Mouse (Mus musculus) myocyte (in vitro differentiated cells): ENCODE data around the gene Dlg2.

Experiments
- CEBPB ChIP-seq: IDR thresholded peaks from 2 replicates; pipeline ENCODE4 v1.6.1; 2011; ENCODE audit warnings: mild to moderate bottlenecking, moderate library complexity; ENCODE audit not compliant: poor library complexity, insufficient read depth, severe bottlenecking
- E2F4 ChIP-seq: IDR thresholded peaks from one replicate; pipeline ENCODE4 v1.6.1; 2011; ENCODE audit warnings: mild to moderate bottlenecking, control low read depth, moderate library complexity; ENCODE audit not compliant: insufficient read depth
- MAX ChIP-seq: IDR thresholded peaks from one replicate; pipeline ENCODE4 v1.6.1; 2011; ENCODE audit warnings: low read depth, mild to moderate bottlenecking, control low read depth
- MYOG ChIP-seq, 3 experiments: IDR thresholded peaks; one replicate each; pipeline ENCODE4 v1.6.1; 2011; ENCODE audit warnings: control low read depth in 2 of 3, low read depth in 2 of 3, mild to moderate bottlenecking in 2 of 3; ENCODE audit not compliant: insufficient read length in 2 of 3, control insufficient read depth in 1 of 3, insufficient read depth in 1 of 3
- POLR2A ChIP-seq: IDR thresholded peaks from one replicate; pipeline ENCODE4 v1.6.1; 2011; ENCODE audit warnings: low read depth, mild to moderate bottlenecking, control low read depth, moderate library complexity; ENCODE audit not compliant: insufficient read length
- POLR2AphosphoS2 ChIP-seq: IDR thresholded peaks from one replicate; pipeline ENCODE4 v1.6.1; 2011; ENCODE audit warnings: low read depth, control low read depth; ENCODE audit not compliant: insufficient read length
- TCF12 ChIP-seq: IDR thresholded peaks from one replicate; pipeline ENCODE4 v1.6.1; 2011; ENCODE audit warnings: mild to moderate bottlenecking, control low read depth; ENCODE audit not compliant: poor library complexity, insufficient read depth, severe bottlenecking
- TCF3 ChIP-seq: IDR thresholded peaks from one replicate; pipeline ENCODE4 v1.6.1; 2011; ENCODE audit warnings: low read depth, control low read depth; ENCODE audit not compliant: insufficient read length

DNA sequence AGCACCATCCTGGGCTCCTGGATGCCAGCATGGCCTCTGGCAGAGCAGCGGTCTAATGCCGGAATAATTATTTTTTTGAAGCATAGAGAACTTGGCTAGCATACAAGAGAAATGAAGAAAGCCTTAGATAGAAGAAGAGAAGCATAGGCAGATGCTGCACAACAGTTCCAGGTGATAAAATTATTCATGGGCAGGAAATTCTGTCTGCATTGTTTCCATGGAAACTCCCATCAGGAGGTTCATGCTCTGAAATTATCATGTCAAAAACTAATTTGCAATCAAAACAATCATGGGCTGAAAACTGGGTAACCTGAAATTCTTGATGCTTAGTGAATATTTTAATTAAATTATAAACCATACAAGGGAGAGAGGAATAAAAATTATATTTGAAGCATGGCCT is 1624.4 kb downstream of the Dlg2 start:
- TF ChIP-seq POLR2A (no peak), MAX (no peak), E2F4 (no peak), TCF3 (no peak), POLR2AphosphoS2 (no peak), CEBPB (no peak), MYOG (IDR thresholded peaks at IDR 0.05; ENCODE audit: control insufficient read depth in 1 of 3, insufficient read depth in 1 of 3, insufficient read length in 2 of 3, low read depth in 2 of 3) (no peak), TCF12 (no peak)
